Mouse (Mus musculus) midbrain, embryonic 12.5 days (tissue): ENCODE results near the gene Gabra1. TPM values are rescaled to one million over a fixed set of nuclear protein-coding genes. Genes with fewer than 3 reads are reported as not detected.
A peak's percentile ranks its signal among the peaks of the same experiment; 100 is the strongest.

ENCODE experiments used
- ATAC-seq: fragments of 200-750 bp; cut with Nextera tagmentation; 2 replicates; pipeline ENCODE4 v1.8.0; 2017; ENCODE audit warnings: low read depth, moderate TSS enrichment, moderate library complexity; ENCODE audit not compliant: low FRiP score
- H3K27ac ChIP-seq: fragments of 300-500 bp; sonication (generic); replicated peaks from 2 replicates; pipeline ENCODE4 v1.5.1; 2016; ENCODE audit warnings: mild to moderate bottlenecking
- H3K27me3 ChIP-seq: fragments of 300-500 bp; sonication (generic); 2 replicates; pipeline ENCODE4 v1.6.1; 2016; ENCODE audit warnings: mild to moderate bottlenecking
- H3K36me3 ChIP-seq: fragments of 300-500 bp; sonication (generic); 2 replicates; pipeline ENCODE4 v1.6.1; 2016
- H3K4me1 ChIP-seq: fragments of 300-500 bp; sonication (generic); 2 replicates; pipeline ENCODE4 v1.6.1; 2016
- H3K4me2 ChIP-seq: fragments of 300-500 bp; sonication (generic); replicated peaks from 2 replicates; pipeline ENCODE4 v1.6.1; 2016; ENCODE audit warnings: mild to moderate bottlenecking, moderate library complexity
- H3K4me3 ChIP-seq: fragments of 300-500 bp; sonication (generic); 2 replicates; pipeline ENCODE4 v1.5.1; 2016; ENCODE audit warnings: mild to moderate bottlenecking
- H3K9ac ChIP-seq: fragments of 300-500 bp; sonication (generic); replicated peaks from 2 replicates; pipeline ENCODE4 v1.6.1; 2016; ENCODE audit warnings: mild to moderate bottlenecking, moderate library complexity
- H3K9me3 ChIP-seq: fragments of 300-500 bp; sonication (generic); 2 replicates; pipeline ENCODE4 v1.6.1; 2016; ENCODE audit warnings: mild to moderate bottlenecking
- WGBS: fragments of 180-500 bp; shearing (Covaris S2); methylation state at CpG from one replicate; pipeline ENCODE4 v1.1.7; 2016; 5-methylcytosine and 5-hydroxymethylcytosine counted together
- polyA plus RNA-seq: library from polyadenylated mRNA; unstranded; fragments of >200 nt; fragmentation: Nextera tagmentation; extraction: Ambion mirVana; gene quantifications from 2 replicates; pipeline ENCODE4 v1.2.1, GENCODE M21; 2016

Gene Gabra1
- polyA plus RNA-seq: 5.9 and 7.0 TPM in 2 replicates

GRCm38 (mm10) chr11:42182825-42183152, at the start of gene Gabra1:
Gene Gabra1 (minus strand): TSS chr11:42182930.
- peak within 1 kb of the TSS; percentile 65 for H3K27ac ChIP-seq

GRCm38 (mm10) chr11:42181973-42182824, 531 bp downstream of the Gabra1 start:
- H3K27me3 ChIP-seq: peaks cover 4% of the 10 kb centered on the region
- H3K9ac ChIP-seq: peak overlapping the region; percentile 75
- no peaks in the 10 kb centered on the region for H3K4me1 ChIP-seq
- no peaks in the 10 kb centered on the region for H3K36me3 ChIP-seq
- H3K27ac ChIP-seq: peak overlapping the region; percentile 65
- peak overlapping the region; percentile 72 for H3K4me2 ChIP-seq
- H3K9me3 ChIP-seq: no peaks in the 10 kb centered on the region
- peak; percentile 89 for ATAC-seq
- WGBS: under 1% methylated on average over 35 of the region's 35 CpGs
- H3K4me3 ChIP-seq: peak overlapping the region; percentile 59

More at GRCm38 (mm10) chr11:42182825-42183152, at the start of gene Gabra1:
- peak within 1 kb of the TSS; percentile 72 for H3K4me2 ChIP-seq
- peak; percentile 76 for ATAC-seq
- peak within 1 kb of the TSS; percentile 59 for H3K4me3 ChIP-seq
- no peaks in the 10 kb centered on the region for H3K36me3 ChIP-seq
- H3K9ac ChIP-seq: peak within 1 kb of the TSS; percentile 75
- no peaks in the 10 kb centered on the region for H3K4me1 ChIP-seq
- under 1% methylated on average over 13 of the region's 13 CpGs for WGBS
- no peaks in the 10 kb centered on the region for H3K9me3 ChIP-seq
- peaks cover 4% of the 10 kb centered on the region for H3K27me3 ChIP-seq

GRCm38 (mm10) chr11:42181426-42181825, 1.3 kb downstream of the Gabra1 start:
- Histone ChIP-seq H3K27ac (0 out of 2 replicates have a peak overlapping the region, but pooled peaks have one; percentile 65), H3K4me1 (no peaks in the 10 kb centered on the region), H3K36me3 (no peaks in the 10 kb centered on the region), H3K9me3 (no peaks in the 10 kb centered on the region), H3K4me3 (peak overlapping the region; percentile 59), H3K4me2 (peak overlapping the region; percentile 72), H3K27me3 (peaks cover 4% of the 10 kb centered on the region), H3K9ac (peak overlapping the region; percentile 75)
- peak; percentile 41; the same call in 1 of the 2 replicates for ATAC-seq
- 12% methylated on average over 5 of the region's 5 CpGs for WGBS

GRCm38 (mm10) chr11:42179535-42179934, 3.2 kb downstream of the Gabra1 start:
- ATAC-seq: no peak
- Histone ChIP-seq H3K36me3 (no peaks in the 10 kb centered on the region), H3K9me3 (no peaks in the 10 kb centered on the region), H3K9ac (no peak overlapping the region), H3K4me2 (no peak overlapping the region), H3K4me1 (no peaks in the 10 kb centered on the region), H3K4me3 (no peak overlapping the region), H3K27me3 (peaks cover 4% of the 10 kb centered on the region), H3K27ac (no peak overlapping the region)
- WGBS: 86% methylated on average over 5 of the region's 5 CpGs

DNA sequence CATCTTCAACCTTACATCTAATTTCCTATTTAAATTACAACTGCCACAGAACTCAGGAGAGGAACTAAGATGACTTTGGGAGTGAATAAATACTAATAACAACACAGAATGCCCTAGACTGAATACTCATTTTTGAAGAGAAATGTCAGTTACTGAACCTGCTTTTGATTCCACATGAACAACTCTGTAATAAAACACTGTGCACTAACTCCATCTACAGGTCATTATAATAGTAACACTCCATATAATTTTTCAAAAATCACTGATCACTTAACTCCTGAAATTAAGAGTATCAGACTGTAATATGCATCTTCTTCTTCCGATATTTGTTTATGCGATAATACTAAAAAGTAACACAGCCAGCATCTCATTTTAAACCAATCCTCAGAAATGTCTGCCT, 4.4 kb downstream of the Gabra1 start:
- ATAC-seq: no peak
- Histone ChIP-seq H3K27ac (no peak overlapping the region), H3K36me3 (no peaks in the 10 kb centered on the region), H3K9me3 (no peaks in the 10 kb centered on the region), H3K4me1 (no peaks in the 10 kb centered on the region), H3K27me3 (peaks cover 4% of the 10 kb centered on the region), H3K4me2 (no peak overlapping the region), H3K4me3 (no peak overlapping the region), H3K9ac (no peak overlapping the region)
- WGBS: 93% methylated on average over 2 of the region's 2 CpGs

GRCm38 (mm10) chr11:42151396-42151795, 31.3 kb downstream of the Gabra1 start:
- H3K36me3 ChIP-seq: no peaks in the 10 kb centered on the region
- no peak overlapping the region for H3K9ac ChIP-seq
- no peaks in the 10 kb centered on the region for H3K27me3 ChIP-seq
- H3K4me1 ChIP-seq: no peaks in the 10 kb centered on the region
- ATAC-seq: no peak
- no peak overlapping the region for H3K4me2 ChIP-seq
- H3K27ac ChIP-seq: no peak overlapping the region
- no peaks in the 10 kb centered on the region for H3K9me3 ChIP-seq
- no peak overlapping the region for H3K4me3 ChIP-seq
- 89% methylated on average over 5 of the region's 5 CpGs for WGBS

GRCm38 (mm10) chr11:42116931-42117330, 65.8 kb downstream of the Gabra1 start:
- H3K4me3 ChIP-seq: no peak overlapping the region
- H3K36me3 ChIP-seq: no peaks in the 10 kb centered on the region
- no peaks in the 10 kb centered on the region for H3K4me1 ChIP-seq
- H3K27me3 ChIP-seq: no peaks in the 10 kb centered on the region
- ATAC-seq: no peak
- no peak overlapping the region for H3K27ac ChIP-seq
- WGBS: 86% methylated on average over 1 of the region's 1 CpGs
- H3K9me3 ChIP-seq: no peaks in the 10 kb centered on the region
- no peak overlapping the region for H3K9ac ChIP-seq
- H3K4me2 ChIP-seq: no peak overlapping the region

DNA sequence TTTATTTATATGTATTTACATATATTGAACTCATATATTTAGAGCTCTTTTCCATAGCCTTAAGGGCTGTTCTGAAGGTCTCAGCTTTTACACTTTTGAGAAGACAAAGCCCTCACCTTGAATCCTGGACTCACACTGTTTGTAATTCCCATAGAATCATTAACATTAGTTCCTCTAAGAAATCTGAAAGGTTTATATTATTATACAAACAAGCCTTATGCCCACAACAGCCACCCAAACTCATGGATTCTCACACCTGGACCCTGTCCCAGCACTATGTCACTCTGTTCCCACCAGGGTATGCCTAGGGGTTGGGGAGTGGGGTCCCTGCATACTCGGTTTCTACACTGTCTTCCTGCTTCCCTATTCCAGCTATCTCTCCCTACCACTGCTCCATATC, 72.7 kb downstream of the Gabra1 start:
- WGBS: 57% methylated on average over 1 of the region's 1 CpGs
- Histone ChIP-seq H3K36me3 (no peaks in the 10 kb centered on the region), H3K4me1 (no peaks in the 10 kb centered on the region), H3K4me3 (no peak overlapping the region), H3K27ac (no peak overlapping the region), H3K9ac (no peak overlapping the region), H3K4me2 (no peak overlapping the region), H3K9me3 (no peaks in the 10 kb centered on the region), H3K27me3 (no peaks in the 10 kb centered on the region)
- no peak for ATAC-seq

GRCm38 (mm10) chr11:42109627-42110026, 73.1 kb downstream of the Gabra1 start:
- no peak overlapping the region for H3K27ac ChIP-seq
- no peak overlapping the region for H3K9ac ChIP-seq
- H3K9me3 ChIP-seq: no peaks in the 10 kb centered on the region
- no peaks in the 10 kb centered on the region for H3K36me3 ChIP-seq
- ATAC-seq: no peak
- no peak overlapping the region for H3K4me3 ChIP-seq
- H3K27me3 ChIP-seq: no peaks in the 10 kb centered on the region
- H3K4me1 ChIP-seq: no peaks in the 10 kb centered on the region
- no peak overlapping the region for H3K4me2 ChIP-seq

GRCm38 (mm10) chr11:42095556-42095955, 87.2 kb downstream of the Gabra1 start:
- H3K27me3 ChIP-seq: no peaks in the 10 kb centered on the region
- H3K4me2 ChIP-seq: no peak overlapping the region
- WGBS: 92% methylated on average over 2 of the region's 2 CpGs
- H3K4me1 ChIP-seq: no peaks in the 10 kb centered on the region
- H3K36me3 ChIP-seq: no peaks in the 10 kb centered on the region
- no peak overlapping the region for H3K27ac ChIP-seq
- ATAC-seq: no peak
- H3K9me3 ChIP-seq: no peaks in the 10 kb centered on the region
- H3K4me3 ChIP-seq: no peak overlapping the region
- H3K9ac ChIP-seq: no peak overlapping the region
